Mouse (Mus musculus) forebrain, embryonic 16.5 days (tissue): ENCODE data around the gene Tmcc3. TPM values are rescaled to one million over a fixed set of nuclear protein-coding genes. Genes with fewer than 3 reads are reported as not detected.
A peak's percentile ranks its signal among the peaks of the same experiment; 100 is the strongest.
"Not testable (repeated sequence)": the region's sequence is repeated elsewhere in the genome, so short reads cannot be mapped to it uniquely, and the experiment has no call there.

Source experiments
- ATAC-seq: fragments of 200-750 bp; cut with Nextera tagmentation; 2 replicates; pipeline ENCODE4 v1.8.0; 2017; ENCODE audit warnings: mild to moderate bottlenecking, moderate library complexity
- H3K27ac ChIP-seq: fragments of 300-500 bp; sonication (generic); 2 replicates; pipeline ENCODE4 v1.5.1; 2014; ENCODE audit warnings: low read length, control low read depth
- H3K27me3 ChIP-seq: fragments of 300-500 bp; sonication (generic); replicated peaks from 2 replicates; pipeline ENCODE4 v1.6.1; 2014; ENCODE audit warnings: low read length; ENCODE audit not compliant: control insufficient read depth, insufficient read depth
- H3K36me3 ChIP-seq: fragments of 300-500 bp; sonication (generic); 2 replicates; pipeline ENCODE4 v1.6.1; 2014; ENCODE audit not compliant: control insufficient read depth, insufficient read depth
- H3K4me1 ChIP-seq: fragments of 300-500 bp; sonication (generic); replicated peaks from 2 replicates; pipeline ENCODE4 v1.6.1; 2014; ENCODE audit warnings: low read length; ENCODE audit not compliant: control insufficient read depth, insufficient read depth
- H3K4me2 ChIP-seq: fragments of 300-500 bp; sonication (generic); 2 replicates; pipeline ENCODE4 v1.6.1; 2014; ENCODE audit warnings: mild to moderate bottlenecking, low read length, control low read depth
- H3K4me3 ChIP-seq: fragments of 300-500 bp; sonication (generic); replicated peaks from 2 replicates; pipeline ENCODE4 v1.5.1; 2014; ENCODE audit warnings: mild to moderate bottlenecking, low read length, control low read depth
- H3K9ac ChIP-seq: fragments of 300-500 bp; sonication (generic); replicated peaks from 2 replicates; pipeline ENCODE4 v1.6.1; 2014; ENCODE audit warnings: low read depth, low read length, control low read depth
- H3K9me3 ChIP-seq: fragments of 300-500 bp; sonication (generic); 2 replicates; pipeline ENCODE4 v1.6.1; 2016; ENCODE audit warnings: low read length; ENCODE audit not compliant: control insufficient read depth
- WGBS: fragments of 180-500 bp; shearing (Covaris S2); extraction: QIAGEN DNeasy Blood & Tissue Kit; methylation state at CpG from one replicate; pipeline ENCODE4 v1.1.7; 2014; 5-methylcytosine and 5-hydroxymethylcytosine counted together
- polyA plus RNA-seq: library from polyadenylated mRNA; unstranded; fragments of >200 nt; fragmentation: Nextera tagmentation; extraction: Ambion mirVana; gene quantifications from 2 replicates; pipeline ENCODE4 v1.2.1, GENCODE M21; 2015

Tmcc3 gene
- polyA plus RNA-seq, 1 experiment from 2014 or later: 6.8 TPM

GRCm38 (mm10) chr10:94527248-94527647 lies 215.5 kb downstream of the Tmcc3 start:
- Histone ChIP-seq H3K4me1 (peaks cover 9% of the 10 kb centered on the region; the same call in 1 of the 2 replicates), H3K4me2 (no peak overlapping the region), H3K9me3 (no peaks in the 10 kb centered on the region), H3K9ac (no peak overlapping the region), H3K27me3 (no peaks in the 10 kb centered on the region), H3K27ac (no peak overlapping the region), H3K4me3 (no peak overlapping the region), H3K36me3 (no peaks in the 10 kb centered on the region)
- no peak for ATAC-seq
- WGBS: 95% methylated on average over 6 of the region's 6 CpGs

GRCm38 (mm10) chr10:94530079-94530478 lies 218.3 kb downstream of the Tmcc3 start:
- Histone ChIP-seq H3K36me3 (no peaks in the 10 kb centered on the region), H3K4me2 (no peak overlapping the region), H3K4me3 (no peak overlapping the region), H3K9ac (no peak overlapping the region), H3K9me3 (no peaks in the 10 kb centered on the region), H3K27ac (no peak overlapping the region), H3K27me3 (no peaks in the 10 kb centered on the region), H3K4me1 (no peaks in the 10 kb centered on the region)
- no peak for ATAC-seq
- 64% methylated on average over 2 of the region's 2 CpGs for WGBS

GRCm38 (mm10) chr10:94531482-94531881 lies 219.7 kb downstream of the Tmcc3 start:
- H3K27ac ChIP-seq: no peak overlapping the region
- H3K4me2 ChIP-seq: no peak overlapping the region
- H3K9ac ChIP-seq: no peak overlapping the region
- ATAC-seq: no peak
- H3K4me3 ChIP-seq: no peak overlapping the region
- H3K27me3 ChIP-seq: no peaks in the 10 kb centered on the region
- H3K9me3 ChIP-seq: no peaks in the 10 kb centered on the region
- H3K36me3 ChIP-seq: no peaks in the 10 kb centered on the region
- H3K4me1 ChIP-seq: no peaks in the 10 kb centered on the region

GRCm38 (mm10) chr10:94533081-94533724 lies 221.5 kb downstream of the Tmcc3 start:
- Histone ChIP-seq H3K4me3 (no peak overlapping the region), H3K27me3 (no peaks in the 10 kb centered on the region), H3K9me3 (no peaks in the 10 kb centered on the region), H3K9ac (no peak overlapping the region), H3K4me1 (no peaks in the 10 kb centered on the region), H3K36me3 (no peaks in the 10 kb centered on the region), H3K27ac (no peak overlapping the region), H3K4me2 (no peak overlapping the region)
- ATAC-seq: no peak
- 74% methylated on average over 6 of the region's 6 CpGs for WGBS

- 95% methylated on average over 2 of the region's 2 CpGs for WGBS
- H3K27me3 ChIP-seq, H3K9me3 ChIP-seq, H3K36me3 ChIP-seq, H3K4me1 ChIP-seq, H3K9ac ChIP-seq, H3K4me2 ChIP-seq, H3K27ac ChIP-seq, H3K4me3 ChIP-seq, ATAC-seq: not testable (repeated sequence)
These were observed 226.9 kb downstream of the Tmcc3 start for GRCm38 (mm10) chr10:94538623-94539022.

- Histone ChIP-seq H3K4me1 (peaks cover 13% of the 10 kb centered on the region), H3K27ac (no peak overlapping the region), H3K36me3 (no peaks in the 10 kb centered on the region), H3K27me3 (no peaks in the 10 kb centered on the region), H3K4me3 (no peak overlapping the region), H3K9me3 (peaks cover 4% of the 10 kb centered on the region; the same call in 1 of the 2 replicates), H3K4me2 (no peak overlapping the region), H3K9ac (no peak overlapping the region)
- WGBS: 77% methylated on average over 4 of the region's 4 CpGs
- no peak for ATAC-seq
These were observed 228.5 kb downstream of the Tmcc3 start for GRCm38 (mm10) chr10:94540241-94540640.

- Histone ChIP-seq H3K4me2 (0 out of 2 replicates have a peak overlapping the region, but pooled peaks have one; percentile 0), H3K27me3 (no peaks in the 10 kb centered on the region), H3K9me3 (peaks cover 4% of the 10 kb centered on the region; the same call in 1 of the 2 replicates), H3K4me1 (peaks cover 21% of the 10 kb centered on the region), H3K4me3 (no peak overlapping the region), H3K36me3 (no peaks in the 10 kb centered on the region), H3K27ac (no peak overlapping the region), H3K9ac (no peak overlapping the region)
- 25% methylated on average over 8 of the region's 8 CpGs for WGBS
- peak; percentile 15 for ATAC-seq
These were observed 232.2 kb downstream of the Tmcc3 start for GRCm38 (mm10) chr10:94543956-94544355.

- 14% methylated on average over 8 of the region's 8 CpGs for WGBS
- peaks cover 4% of the 10 kb centered on the region; the same call in 1 of the 2 replicates for H3K9me3 ChIP-seq
- no peaks in the 10 kb centered on the region for H3K27me3 ChIP-seq
- no peak for ATAC-seq
- H3K27ac ChIP-seq: no peak overlapping the region
- peak overlapping the region; percentile 29 for H3K4me2 ChIP-seq
- H3K9ac ChIP-seq: no peak overlapping the region
- peaks cover 21% of the 10 kb centered on the region for H3K4me1 ChIP-seq
- no peaks in the 10 kb centered on the region for H3K36me3 ChIP-seq
- no peak overlapping the region for H3K4me3 ChIP-seq
These were observed 233.1 kb downstream of the Tmcc3 start for GRCm38 (mm10) chr10:94544803-94545202.

GRCm38 (mm10) chr10:94545259-94546019 lies 233.7 kb downstream of the Tmcc3 start:
- ATAC-seq: peak; percentile 65
- H3K27ac ChIP-seq: no peak overlapping the region
- H3K4me3 ChIP-seq: 0 out of 2 replicates have a peak overlapping the region, but pooled peaks have one; percentile 0

More at GRCm38 (mm10) chr10:94545259-94546019, 233.7 kb downstream of the Tmcc3 start:
- no peaks in the 10 kb centered on the region for H3K36me3 ChIP-seq
- no peak overlapping the region; the same call in 1 of the 2 replicates for H3K9ac ChIP-seq
- WGBS: 12% methylated on average over 21 of the region's 21 CpGs
- H3K4me2 ChIP-seq: peak overlapping the region; percentile 29
- H3K9me3 ChIP-seq: peaks cover 4% of the 10 kb centered on the region; the same call in 1 of the 2 replicates
- H3K27me3 ChIP-seq: no peaks in the 10 kb centered on the region
- H3K4me1 ChIP-seq: peaks cover 25% of the 10 kb centered on the region
